Mouse (Mus musculus) retina, embryonic 14.5 days (tissue): ENCODE measurements around the gene Iqca.
A peak's percentile ranks its signal among the peaks of the same experiment; 100 is the strongest.

Source experiments
- DNase-seq: peaks from one replicate; pipeline ENCODE4 v3.0.0-alpha.2; 2015; ENCODE audit warnings: low spot score

Gene Iqca

DNA sequence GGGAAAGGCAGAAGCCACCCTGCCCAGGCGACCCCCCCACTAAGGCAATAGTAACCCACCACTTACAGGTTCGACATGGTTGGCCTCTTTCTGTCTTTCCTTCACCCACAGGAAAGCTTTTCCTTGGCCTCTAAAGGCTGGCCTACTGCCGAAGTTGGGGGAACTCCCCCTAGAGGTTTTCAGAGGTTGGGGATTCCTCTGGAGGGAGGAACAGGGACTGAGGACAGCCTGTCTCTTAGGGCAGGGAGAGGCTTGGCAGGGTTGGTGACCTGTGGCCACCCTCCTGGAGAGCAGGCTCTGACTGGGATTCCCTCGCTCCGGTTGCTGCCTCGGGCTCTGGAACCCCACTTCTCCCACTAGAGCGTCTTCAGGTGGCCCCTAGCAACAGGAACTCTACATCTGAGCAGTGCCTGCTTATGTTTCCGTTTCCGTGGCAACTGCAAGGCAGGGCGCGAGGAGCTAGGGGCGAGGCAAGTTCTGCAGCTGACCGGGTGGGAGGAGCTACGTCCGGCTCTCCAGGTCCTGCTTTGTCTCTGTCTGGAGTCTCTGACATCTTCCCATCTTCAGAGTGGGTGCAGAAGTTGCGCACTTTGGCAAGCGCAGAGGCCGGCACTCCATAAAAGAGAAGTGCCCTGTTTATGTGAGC, at the start of gene Iqca:
Gene Iqca, minus strand, starts transcription at position 303 of the 646 bp plus-strand sequence.
- DNase-seq = peak; percentile 83

DNA sequence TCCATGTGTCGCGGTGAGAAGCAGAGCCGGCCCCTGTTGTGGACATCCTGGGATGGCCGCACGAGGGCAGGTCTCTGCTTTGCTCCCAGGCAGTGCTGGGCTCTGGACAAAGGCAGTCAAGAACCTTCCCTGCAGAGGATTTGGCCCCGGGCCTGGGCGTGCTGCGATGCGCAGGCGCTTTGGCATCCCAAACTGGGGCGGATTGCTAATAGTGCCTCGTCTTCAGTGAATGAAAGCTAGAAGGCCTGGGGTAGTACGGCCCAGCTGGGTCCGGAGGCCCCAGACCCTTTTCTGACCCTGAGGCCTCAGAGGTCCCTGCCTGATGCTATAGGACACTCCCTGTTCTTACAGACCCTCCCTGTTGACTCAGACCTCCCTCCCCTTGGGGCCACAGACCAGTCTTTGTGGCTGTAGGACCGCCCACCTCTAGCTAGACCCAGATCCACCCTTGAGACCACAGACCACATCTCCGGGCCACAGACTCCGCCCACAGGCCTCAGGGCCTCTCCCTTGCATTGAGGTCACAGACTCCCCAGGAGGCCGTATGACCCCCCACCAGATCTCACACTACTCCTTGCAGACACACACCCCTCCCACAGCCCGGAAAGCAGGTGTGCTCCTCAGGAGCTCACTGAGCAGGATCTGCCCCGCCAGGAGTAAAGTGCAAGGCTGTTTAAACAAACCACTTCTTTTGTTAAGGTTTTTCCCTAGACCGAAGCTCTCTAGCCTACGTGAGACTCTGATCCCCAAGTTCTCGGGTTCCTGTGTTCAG, 49.2 kb upstream of the Iqca start:
- DNase-seq = peak; percentile 70

DNA sequence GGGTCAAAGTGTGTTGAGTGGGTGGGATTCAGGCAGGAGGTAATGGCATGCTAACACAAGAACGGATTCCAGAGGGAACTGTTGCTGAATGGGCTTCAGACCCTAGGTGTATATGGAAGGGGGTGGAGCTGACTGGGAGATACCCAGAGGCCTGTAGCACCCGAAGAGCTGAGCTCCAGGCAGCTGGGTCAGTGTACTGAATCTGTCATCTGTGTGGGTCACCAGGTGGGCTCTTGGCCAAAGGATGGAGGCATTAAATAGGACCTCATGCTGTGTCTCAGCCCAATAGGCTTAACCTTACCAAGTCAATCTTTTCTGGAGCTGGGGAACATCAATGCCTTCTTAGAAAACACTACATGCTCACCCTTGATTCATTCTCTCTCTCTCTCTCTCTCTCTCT, 48.5 kb upstream of the Iqca start:
- no peak for DNase-seq

GRCm38 (mm10) chr1:90201246-90201645, 48.0 kb upstream of the Iqca start:
- no peak for DNase-seq

DNA sequence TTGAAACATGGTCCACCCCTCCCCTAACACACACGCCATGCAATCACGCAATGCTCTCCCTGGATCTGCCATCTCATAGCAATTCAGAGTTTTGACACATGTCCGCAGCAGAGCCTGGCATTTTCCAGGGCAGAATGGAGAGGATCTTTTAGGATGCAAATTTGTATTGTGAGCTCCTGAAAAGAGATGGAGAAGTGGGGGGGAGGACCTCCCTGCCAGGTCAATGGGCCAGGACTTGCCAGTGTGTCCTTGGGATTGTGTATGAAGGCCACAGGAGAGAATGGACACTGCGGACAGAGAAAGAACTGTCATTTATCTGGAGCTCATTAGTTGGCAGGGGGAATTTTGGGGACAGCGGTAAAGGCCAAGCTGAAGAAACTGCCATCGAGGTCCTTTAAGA, 35.8 kb upstream of the Iqca start:
- no peak for DNase-seq

DNA sequence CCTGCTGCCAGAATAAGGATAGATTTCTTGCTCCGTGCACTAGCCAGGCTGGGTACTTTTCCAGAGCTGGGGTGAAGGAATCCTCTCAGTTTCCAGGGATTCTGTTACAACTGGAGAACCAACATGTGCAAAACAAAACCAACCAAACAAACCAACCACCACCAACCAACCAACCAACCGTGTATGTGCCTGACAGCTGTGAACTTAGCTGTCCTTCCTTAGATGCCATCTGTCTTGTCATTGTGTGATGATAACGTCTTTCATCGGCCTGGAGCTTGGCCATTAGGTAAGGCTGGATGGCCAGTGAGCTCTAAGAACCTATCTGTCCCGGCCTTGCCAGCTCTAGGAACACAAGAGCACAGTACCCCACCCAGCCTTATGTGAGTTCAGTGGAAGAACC, 33.7 kb upstream of the Iqca start:
- no peak for DNase-seq

GRCm38 (mm10) chr1:90186173-90186572, 33.0 kb upstream of the Iqca start:
- no peak for DNase-seq

DNA sequence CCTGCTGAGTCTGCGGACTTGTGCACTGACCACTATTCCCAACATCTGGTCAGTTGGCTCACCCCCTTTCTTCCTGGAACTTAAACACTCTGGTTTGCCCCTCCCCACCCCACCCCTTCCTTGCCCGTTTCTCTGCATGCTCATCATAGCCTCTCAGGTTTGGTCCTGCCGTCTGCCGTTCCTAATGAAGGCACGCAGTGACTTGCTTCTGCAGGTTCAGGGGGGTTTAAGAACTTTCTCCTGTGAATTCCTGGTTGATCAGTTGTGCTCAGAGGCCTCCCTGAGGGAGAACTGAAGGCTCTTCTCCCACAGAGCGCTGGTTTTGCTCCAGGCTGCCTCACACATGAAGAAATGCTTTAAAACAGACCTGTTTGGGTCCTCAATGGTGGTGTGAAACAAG, 30.4 kb upstream of the Iqca start:
- DNase-seq = no peak

GRCm38 (mm10) chr1:90182521-90182920, 29.3 kb upstream of the Iqca start:
- no peak for DNase-seq

DNA sequence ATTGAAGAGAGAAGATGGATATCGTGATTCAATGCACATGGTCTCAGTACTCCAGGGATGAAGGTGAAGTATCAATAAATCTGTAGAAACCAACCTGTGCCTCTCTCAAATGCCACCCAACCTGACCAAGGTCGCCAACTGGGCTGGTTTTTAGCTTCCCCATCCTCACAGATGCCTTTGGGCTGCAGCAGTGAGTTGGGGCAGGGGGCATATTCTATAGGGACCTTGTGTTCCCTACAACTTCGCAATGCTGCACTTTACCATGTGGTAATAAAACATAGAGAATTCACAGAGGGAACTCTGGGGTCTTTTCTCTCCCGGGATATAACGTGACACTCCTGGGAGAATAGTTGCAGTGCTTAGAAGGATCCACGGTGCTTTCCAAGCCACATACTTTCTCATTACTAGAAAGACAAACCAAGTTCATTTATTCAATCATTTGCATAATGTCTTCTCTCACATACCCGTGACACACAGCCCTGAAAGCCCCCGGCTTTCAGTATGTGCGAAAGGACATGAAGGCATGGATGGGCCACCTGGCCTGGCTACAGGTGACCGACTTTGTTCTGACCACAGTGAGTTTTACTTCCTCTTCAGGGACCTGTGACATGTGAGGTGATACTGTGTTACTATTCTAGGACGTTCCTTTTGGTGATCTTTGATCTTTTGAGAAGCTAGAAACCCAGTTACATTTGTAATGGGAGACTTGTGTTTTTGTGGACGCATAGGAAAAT, 27.9 kb upstream of the Iqca start:
- DNase-seq = no peak

- DNase-seq = no peak
Measured at GRCm38 (mm10) chr1:90180479-90180878, 27.3 kb upstream of the Iqca start.

DNA sequence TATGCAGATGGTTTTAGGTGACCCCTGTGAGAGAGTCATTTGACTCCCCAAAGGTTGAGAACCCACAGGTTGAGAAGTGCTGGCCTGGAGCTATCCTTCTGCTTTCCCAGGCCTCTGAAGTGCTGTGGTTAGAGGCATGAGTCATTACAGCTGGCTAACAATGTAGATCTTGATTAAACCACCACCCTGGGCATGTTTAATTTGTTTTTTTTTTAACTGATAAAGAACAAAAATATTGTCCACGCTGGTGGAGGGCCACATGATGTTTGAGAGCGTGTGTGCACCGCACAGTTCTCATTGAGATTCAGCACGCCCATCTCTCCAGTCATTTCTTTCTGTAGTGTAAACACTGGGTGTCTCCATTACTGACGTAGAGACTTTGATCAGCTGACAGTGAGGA, 24.8 kb upstream of the Iqca start:
- no peak for DNase-seq

DNA sequence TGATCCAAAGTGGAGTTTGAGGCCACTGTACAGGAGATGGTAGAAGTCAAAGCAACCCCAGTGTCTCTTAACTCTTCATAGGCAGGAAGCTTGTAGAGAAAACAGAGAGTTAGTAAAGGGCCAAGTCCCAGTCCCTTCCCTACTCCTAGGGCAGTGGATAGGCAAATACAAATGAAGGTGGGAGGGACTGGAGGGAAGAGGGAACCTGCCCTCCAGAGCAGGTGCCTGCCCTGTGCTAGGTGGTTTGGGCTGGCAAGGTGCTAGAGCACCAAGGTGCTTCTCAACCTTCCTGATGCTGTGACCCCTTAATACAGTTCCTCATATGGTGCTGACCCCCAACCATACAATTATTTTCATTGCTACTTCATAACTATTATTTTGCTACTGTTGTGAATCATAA, 24.4 kb upstream of the Iqca start:
- DNase-seq = no peak

DNA sequence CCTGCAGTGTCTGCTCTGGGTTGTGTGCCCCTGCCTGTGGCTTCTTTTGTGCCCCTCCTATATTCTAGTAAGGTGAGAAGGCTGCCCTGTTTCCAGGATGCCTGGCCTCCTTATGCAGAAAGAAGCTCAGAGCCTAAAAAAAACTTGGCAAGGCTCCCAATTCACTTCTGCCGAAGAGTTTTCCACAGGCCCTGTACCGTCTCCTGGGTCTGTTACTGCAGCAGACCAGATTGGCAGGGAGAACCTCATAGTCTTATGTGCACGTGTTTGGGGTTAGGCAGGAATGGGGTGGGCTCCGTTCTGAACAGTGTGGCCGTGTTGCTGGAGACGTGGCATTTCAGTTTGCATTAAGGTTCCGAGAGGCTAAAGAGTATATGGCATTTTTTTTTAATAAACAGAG, 23.0 kb upstream of the Iqca start:
- DNase-seq = no peak

DNA sequence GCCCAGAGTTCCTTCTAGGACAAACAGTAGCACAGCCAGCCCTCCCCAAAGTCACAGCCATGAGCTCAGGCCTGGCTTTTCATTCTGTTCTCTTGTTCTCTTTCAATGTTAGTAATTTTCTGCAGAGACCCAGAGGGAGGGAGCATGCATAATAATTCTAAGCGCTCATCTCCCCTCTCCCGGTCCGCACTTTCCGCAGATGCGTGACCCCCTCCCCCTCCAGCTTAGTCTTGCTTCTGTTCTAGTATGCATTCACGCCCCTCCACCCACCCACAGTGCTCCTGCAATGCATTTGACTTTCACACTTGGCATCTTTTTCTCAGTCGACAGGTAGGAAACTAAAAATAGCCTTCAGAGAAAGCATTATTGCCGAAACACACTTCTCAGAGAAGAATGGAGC, 21.1 kb upstream of the Iqca start:
- no peak for DNase-seq

DNA sequence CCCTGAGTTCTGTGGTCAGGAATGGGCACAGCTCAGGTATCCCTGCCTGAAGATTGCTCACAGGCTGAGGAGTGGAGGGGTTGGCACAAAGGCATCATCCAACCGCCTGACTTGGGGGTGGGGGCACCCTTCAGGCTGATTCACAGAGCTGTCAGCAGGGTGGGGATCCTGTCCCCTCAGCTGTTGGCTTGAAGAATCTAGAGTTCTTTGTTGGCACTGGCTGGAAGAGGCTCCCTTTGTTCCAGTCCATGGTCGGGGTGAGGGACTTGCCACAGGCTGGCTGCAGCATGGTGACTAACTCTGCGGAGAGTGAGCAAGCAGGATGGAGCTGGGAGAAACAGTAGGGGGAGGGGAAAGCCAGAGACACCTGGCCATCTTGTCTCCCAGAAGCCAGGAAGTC, 11.1 kb upstream of the Iqca start:
- no peak for DNase-seq

GRCm38 (mm10) chr1:90163161-90163560, 10.0 kb upstream of the Iqca start:
- no peak for DNase-seq

- DNase-seq = peak; percentile 79
Measured at GRCm38 (mm10) chr1:90162379-90162857, 9.2 kb upstream of the Iqca start.

GRCm38 (mm10) chr1:90161623-90162022, 8.4 kb upstream of the Iqca start:
- no peak for DNase-seq

GRCm38 (mm10) chr1:90159927-90160326, 6.7 kb upstream of the Iqca start:
- DNase-seq = peak; percentile 38

DNA sequence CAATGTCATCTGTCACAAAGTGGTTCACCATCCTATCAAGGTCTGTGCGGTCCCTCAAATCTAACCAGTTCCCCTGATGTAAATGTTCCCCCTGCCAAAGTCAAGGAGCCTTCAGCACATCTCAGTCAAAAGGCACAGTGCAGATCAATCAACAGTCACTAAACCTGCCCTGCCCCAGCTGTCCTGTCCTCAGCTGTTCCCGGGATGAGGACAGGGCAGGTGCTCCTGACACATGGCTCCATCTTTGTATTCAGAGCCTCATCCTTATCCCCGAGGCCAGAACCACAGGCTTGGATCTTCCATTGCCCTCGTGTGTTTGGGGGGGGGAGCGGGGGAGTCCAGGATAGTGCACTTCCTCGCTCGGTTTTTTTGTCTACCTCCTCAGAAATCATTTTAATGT, 3.4 kb upstream of the Iqca start:
- no peak for DNase-seq

- no peak for DNase-seq
Measured at GRCm38 (mm10) chr1:90153787-90154186, 586 bp upstream of the Iqca start.

DNA sequence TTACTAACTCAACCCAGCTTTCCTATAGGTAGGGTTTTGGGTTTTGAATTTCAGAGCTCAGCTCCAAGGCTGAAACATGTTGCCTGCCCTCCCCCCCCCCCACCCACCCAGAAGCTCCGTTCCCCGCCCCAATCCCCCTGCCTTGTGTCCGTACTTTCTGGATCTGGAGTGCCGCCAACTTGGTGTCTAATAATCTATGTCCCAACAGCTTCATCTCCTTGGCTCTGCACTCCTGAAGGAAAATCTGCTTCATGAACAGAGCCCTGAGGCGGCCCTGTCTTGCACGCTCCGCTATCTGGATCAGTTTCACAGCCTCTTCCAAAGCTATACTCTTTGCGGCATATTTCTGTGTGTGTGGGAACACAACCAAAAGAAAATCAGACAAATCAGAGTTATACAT, 13.5 kb downstream of the Iqca start:
- DNase-seq = no peak
